Mouse (Mus musculus): ENCODE measurements around the gene Ern1.

DNA sequence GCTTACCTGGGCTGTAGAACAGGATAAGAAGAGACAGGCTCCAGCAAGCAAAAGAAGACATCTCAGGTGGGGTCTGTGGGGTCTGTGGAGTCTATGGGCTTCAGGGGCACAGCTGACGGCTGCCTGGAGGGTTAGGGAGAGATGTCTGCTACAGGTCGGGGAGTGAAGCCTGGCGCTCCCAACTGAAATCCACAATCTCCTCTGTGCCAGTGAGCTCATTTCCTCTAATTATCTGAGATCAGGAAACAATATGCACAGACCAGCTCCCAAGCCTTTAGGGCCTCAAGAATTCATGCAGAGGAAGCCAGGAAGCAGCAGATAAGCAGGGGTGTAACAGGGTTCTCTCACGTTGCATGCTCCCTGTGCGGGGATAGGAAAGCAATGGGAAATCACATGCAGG is 105.2 kb downstream of the Ern1 start:
- TF ChIP-seq POLR2A (IDR thresholded peaks at IDR 0.05; ENCODE audit: extremely low read depth, insufficient read depth, low read length) = no peak
- no peak for TF ChIP-seq CTCF (IDR thresholded peaks at IDR 0.05; ENCODE audit: low read depth, low read length)

Data from liver, adult 2 months (tissue).